Mouse (Mus musculus): ENCODE results near the gene Mgat4e. TPM values are rescaled to one million over a fixed set of nuclear protein-coding genes. Genes with fewer than 3 reads are reported as not detected.

Mgat4e gene
- polyA plus RNA-seq (2012; rRNA removed), result 87.2 and 108 TPM in 2 replicates

GRCm38 (mm10) chr1:134549632-134550132 is at the start of gene Mgat4e:
Gene Mgat4e (minus strand): TSS chr1:134549682.
- peak within 1 kb of the TSS; percentile 77 for H3K4me3 ChIP-seq (ENCODE audit: control insufficient read depth, low read depth, low read length)
- no peaks in the 10 kb centered on the region for H3K36me3 ChIP-seq (ENCODE audit: control insufficient read depth, insufficient read depth, low read length)
- TF ChIP-seq CTCF (IDR thresholded peaks at IDR 0.05; ENCODE audit: control insufficient read depth, insufficient read depth, insufficient replicate concordance, low read depth, low read length) (no peak), POLR2A (IDR thresholded peaks at IDR 0.05; ENCODE audit: control insufficient read depth, low read depth, low read length) (no peak)
- no peak within 1 kb of the TSS; the same call in 1 of the 2 replicates for H3K27ac ChIP-seq (ENCODE audit: control insufficient read depth, insufficient read depth, low read depth, low read length)
- peaks cover 9% of the 10 kb centered on the region for H3K4me1 ChIP-seq (ENCODE audit: control insufficient read depth, insufficient read depth, low read length)
- no peaks in the 10 kb centered on the region for H3K27me3 ChIP-seq (ENCODE audit: control insufficient read depth, insufficient read depth, low read length)

GRCm38 (mm10) chr1:134597339-134598054 is 48.0 kb upstream of the Mgat4e start:
- no peak overlapping the region for H3K4me3 ChIP-seq (ENCODE audit: control insufficient read depth, low read depth, low read length)
- H3K36me3 ChIP-seq (ENCODE audit: control insufficient read depth, insufficient read depth, low read length), result peaks cover 6% of the 10 kb centered on the region
- H3K27ac ChIP-seq (ENCODE audit: control insufficient read depth, insufficient read depth, low read depth, low read length), result no peak overlapping the region
- H3K27me3 ChIP-seq (ENCODE audit: control insufficient read depth, insufficient read depth, low read length), result no peaks in the 10 kb centered on the region
- no peaks in the 10 kb centered on the region for H3K4me1 ChIP-seq (ENCODE audit: control insufficient read depth, insufficient read depth, low read length)
- no peak for TF ChIP-seq CTCF (IDR thresholded peaks at IDR 0.05; ENCODE audit: control insufficient read depth, insufficient read depth, insufficient replicate concordance, low read depth, low read length)
- no peak for TF ChIP-seq POLR2A (IDR thresholded peaks at IDR 0.05; ENCODE audit: control insufficient read depth, low read depth, low read length)

- H3K4me1 ChIP-seq (ENCODE audit: control insufficient read depth, insufficient read depth, low read length), result no peaks in the 10 kb centered on the region
- H3K27me3 ChIP-seq (ENCODE audit: control insufficient read depth, insufficient read depth, low read length), result no peaks in the 10 kb centered on the region
- no peak overlapping the region for H3K4me3 ChIP-seq (ENCODE audit: control insufficient read depth, low read depth, low read length)
- no peak for TF ChIP-seq CTCF (IDR thresholded peaks at IDR 0.05; ENCODE audit: control insufficient read depth, insufficient read depth, insufficient replicate concordance, low read depth, low read length)
- no peak for TF ChIP-seq POLR2A (IDR thresholded peaks at IDR 0.05; ENCODE audit: control insufficient read depth, low read depth, low read length)
- peaks cover 5% of the 10 kb centered on the region; the same call in 1 of the 2 replicates for H3K36me3 ChIP-seq (ENCODE audit: control insufficient read depth, insufficient read depth, low read length)
- H3K27ac ChIP-seq (ENCODE audit: control insufficient read depth, insufficient read depth, low read depth, low read length), result no peak overlapping the region
These were observed 42.3 kb upstream of the Mgat4e start for GRCm38 (mm10) chr1:134591773-134592172.

DNA sequence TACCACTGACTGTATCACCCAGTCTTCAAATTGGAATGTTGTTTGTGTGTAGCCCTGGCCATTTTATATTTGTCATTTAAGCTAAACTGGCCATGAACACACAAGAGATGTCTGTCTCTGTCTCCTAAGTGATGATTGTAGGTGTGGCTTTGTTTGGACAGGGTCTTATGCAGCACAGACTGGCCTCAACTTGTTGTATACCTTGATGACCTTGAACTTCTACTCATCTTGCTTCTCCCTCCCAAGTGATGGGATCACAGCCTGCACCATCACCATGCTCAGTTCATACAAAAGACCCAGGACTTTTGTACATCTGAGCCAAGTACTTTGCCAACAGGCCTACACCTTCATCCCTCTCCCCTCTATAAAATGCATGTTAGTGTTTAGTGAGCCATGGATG is 40.2 kb upstream of the Mgat4e start:
- TF ChIP-seq POLR2A (IDR thresholded peaks at IDR 0.05; ENCODE audit: control insufficient read depth, low read depth, low read length) (no peak), CTCF (IDR thresholded peaks at IDR 0.05; ENCODE audit: control insufficient read depth, insufficient read depth, insufficient replicate concordance, low read depth, low read length) (no peak)
- Histone ChIP-seq H3K27ac (ENCODE audit: control insufficient read depth, insufficient read depth, low read depth, low read length) (no peak overlapping the region), H3K27me3 (ENCODE audit: control insufficient read depth, insufficient read depth, low read length) (no peaks in the 10 kb centered on the region), H3K4me3 (ENCODE audit: control insufficient read depth, low read depth, low read length) (no peak overlapping the region), H3K4me1 (ENCODE audit: control insufficient read depth, insufficient read depth, low read length) (no peaks in the 10 kb centered on the region), H3K36me3 (ENCODE audit: control insufficient read depth, insufficient read depth, low read length) (peaks cover 4% of the 10 kb centered on the region; the same call in 1 of the 2 replicates)

DNA sequence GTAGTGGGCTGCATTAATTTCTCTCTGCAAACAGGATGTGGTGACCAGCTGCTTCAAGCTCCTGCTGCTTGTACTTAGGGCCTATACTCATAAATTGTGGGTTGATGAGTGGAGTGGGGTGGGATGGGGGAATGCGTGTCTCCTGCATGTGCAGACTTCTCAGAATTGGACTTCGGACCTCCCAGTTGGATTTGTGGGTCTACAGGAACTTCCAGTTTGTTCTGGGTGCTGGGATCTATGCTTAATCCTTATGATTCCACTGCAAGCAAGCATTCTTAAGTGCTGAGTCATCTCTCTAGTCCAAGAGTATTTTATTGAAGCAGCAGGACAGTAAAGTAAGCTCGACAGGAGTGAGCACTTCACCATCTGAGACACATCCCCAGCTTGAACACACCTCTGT is 34.1 kb upstream of the Mgat4e start:
- no peak overlapping the region for H3K4me3 ChIP-seq (ENCODE audit: control insufficient read depth, low read depth, low read length)
- H3K4me1 ChIP-seq (ENCODE audit: control insufficient read depth, insufficient read depth, low read length), result no peaks in the 10 kb centered on the region
- no peaks in the 10 kb centered on the region for H3K27me3 ChIP-seq (ENCODE audit: control insufficient read depth, insufficient read depth, low read length)
- H3K36me3 ChIP-seq (ENCODE audit: control insufficient read depth, insufficient read depth, low read length), result no peaks in the 10 kb centered on the region; the same call in 1 of the 2 replicates
- no peak overlapping the region for H3K27ac ChIP-seq (ENCODE audit: control insufficient read depth, insufficient read depth, low read depth, low read length)
- no peak for TF ChIP-seq CTCF (IDR thresholded peaks at IDR 0.05; ENCODE audit: control insufficient read depth, insufficient read depth, insufficient replicate concordance, low read depth, low read length)
- TF ChIP-seq POLR2A (IDR thresholded peaks at IDR 0.05; ENCODE audit: control insufficient read depth, low read depth, low read length), result no peak

- Histone ChIP-seq H3K4me3 (ENCODE audit: control insufficient read depth, low read depth, low read length) (no peak overlapping the region), H3K27me3 (ENCODE audit: control insufficient read depth, insufficient read depth, low read length) (no peaks in the 10 kb centered on the region), H3K27ac (ENCODE audit: control insufficient read depth, insufficient read depth, low read depth, low read length) (no peak overlapping the region), H3K36me3 (ENCODE audit: control insufficient read depth, insufficient read depth, low read length) (no peaks in the 10 kb centered on the region; the same call in 1 of the 2 replicates), H3K4me1 (ENCODE audit: control insufficient read depth, insufficient read depth, low read length) (0 out of 2 replicates have a peak, but pooled peaks cover 3% of the 10 kb centered on the region)
- TF ChIP-seq POLR2A (IDR thresholded peaks at IDR 0.05; ENCODE audit: control insufficient read depth, low read depth, low read length) (no peak), CTCF (IDR thresholded peaks at IDR 0.05; ENCODE audit: control insufficient read depth, insufficient read depth, insufficient replicate concordance, low read depth, low read length) (no peak)
These were observed 31.3 kb upstream of the Mgat4e start for GRCm38 (mm10) chr1:134580796-134581195.

DNA sequence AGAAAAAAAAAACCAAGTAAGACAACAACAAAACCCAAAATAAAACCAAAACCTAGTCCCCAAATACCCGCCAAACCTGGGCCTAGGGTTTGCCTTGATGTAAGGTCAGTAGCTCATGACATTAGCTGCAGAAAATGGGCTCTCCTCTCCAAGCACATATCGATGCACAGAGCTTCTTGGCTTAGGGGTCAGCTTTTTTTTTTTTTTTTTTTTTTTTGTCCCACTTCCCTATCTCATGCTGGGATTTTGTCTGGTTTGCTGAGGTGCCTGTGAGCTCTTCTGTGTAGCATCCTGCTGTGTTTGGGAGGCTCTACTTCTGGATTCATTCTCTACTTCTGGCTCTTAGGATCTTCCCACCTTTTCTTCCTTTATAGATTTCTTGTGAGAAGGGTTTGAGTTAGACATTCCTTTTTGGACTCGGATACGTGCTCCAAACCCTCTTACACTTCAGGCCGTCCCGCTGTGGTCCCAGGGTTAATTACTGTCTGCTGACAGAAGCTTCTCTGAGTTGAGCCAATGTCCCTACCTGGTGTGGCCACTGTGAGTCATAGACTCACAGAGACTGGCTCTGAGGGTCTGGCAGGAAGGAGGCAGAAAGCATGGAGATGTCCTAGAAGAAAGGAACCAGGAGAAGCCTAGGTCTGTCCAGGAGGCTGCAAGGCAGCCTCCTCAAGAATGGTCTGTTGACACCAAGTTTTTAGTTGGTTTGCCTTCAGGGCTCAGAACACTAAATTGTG is 28.1 kb upstream of the Mgat4e start:
- no peak overlapping the region for H3K27ac ChIP-seq (ENCODE audit: control insufficient read depth, insufficient read depth, low read depth, low read length)
- no peak for TF ChIP-seq CTCF (IDR thresholded peaks at IDR 0.05; ENCODE audit: control insufficient read depth, insufficient read depth, insufficient replicate concordance, low read depth, low read length)
- no peak for TF ChIP-seq POLR2A (IDR thresholded peaks at IDR 0.05; ENCODE audit: control insufficient read depth, low read depth, low read length)
- 0 out of 2 replicates have a peak, but pooled peaks cover 3% of the 10 kb centered on the region for H3K4me1 ChIP-seq (ENCODE audit: control insufficient read depth, insufficient read depth, low read length)
- no peak overlapping the region for H3K4me3 ChIP-seq (ENCODE audit: control insufficient read depth, low read depth, low read length)
- no peaks in the 10 kb centered on the region; the same call in 1 of the 2 replicates for H3K36me3 ChIP-seq (ENCODE audit: control insufficient read depth, insufficient read depth, low read length)
- no peaks in the 10 kb centered on the region for H3K27me3 ChIP-seq (ENCODE audit: control insufficient read depth, insufficient read depth, low read length)

All from testis, adult 2 months (tissue).